Mouse (Mus musculus): ENCODE data around the gene Sdf2. TPM values are rescaled to one million over a fixed set of nuclear protein-coding genes. Genes with fewer than 3 reads are reported as not detected.

The Sdf2 gene
- polyA plus RNA-seq, 1 experiment from 2014 or later, result 101 TPM

GRCm38 (mm10) chr11:78289146-78289763 is 43.7 kb downstream of the Sdf2 start:
- WGBS, result 90% methylated on average over 7 of the region's 7 CpGs
- peaks cover 77% of the 10 kb centered on the region for H3K36me3 ChIP-seq (ENCODE audit: insufficient read depth, low read length)

GRCm38 (mm10) chr11:78290654-78291053 is 45.1 kb downstream of the Sdf2 start, which contains the start of gene BC030499:
Gene BC030499, plus strand, starts transcription at chr11:78290841.
- no peaks in the 10 kb centered on the region for H3K4me1 ChIP-seq (ENCODE audit: insufficient read depth, low read length)
- no peak for ATAC-seq (ENCODE audit: low FRiP score, low TSS enrichment)
- WGBS, result 93% methylated on average over 4 of the region's 4 CpGs
- no peak within 1 kb of the TSS for H3K9ac ChIP-seq (replicated peaks; ENCODE audit: low read length)
- H3K36me3 ChIP-seq (ENCODE audit: insufficient read depth, low read length), result peaks cover 63% of the 10 kb centered on the region
- H3K9me3 ChIP-seq (ENCODE audit: low read length), result no peaks in the 10 kb centered on the region
- no peak within 1 kb of the TSS for H3K4me3 ChIP-seq (ENCODE audit: low read length)
- no peak within 1 kb of the TSS for H3K4me2 ChIP-seq (replicated peaks; ENCODE audit: low read depth, low read length)
- H3K27ac ChIP-seq (ENCODE audit: low read length), result no peak within 1 kb of the TSS
- H3K27me3 ChIP-seq (ENCODE audit: insufficient read depth, low read length), result no peaks in the 10 kb centered on the region

More at GRCm38 (mm10) chr11:78289146-78289763, 43.7 kb downstream of the Sdf2 start:
- ATAC-seq (ENCODE audit: low FRiP score, low TSS enrichment), result no peak
- no peak overlapping the region for H3K4me2 ChIP-seq (replicated peaks; ENCODE audit: low read depth, low read length)
- H3K4me3 ChIP-seq (ENCODE audit: low read length), result no peak overlapping the region
- H3K9ac ChIP-seq (replicated peaks; ENCODE audit: low read length), result no peak overlapping the region
- no peaks in the 10 kb centered on the region for H3K9me3 ChIP-seq (ENCODE audit: low read length)
- no peak overlapping the region for H3K27ac ChIP-seq (ENCODE audit: low read length)
- H3K27me3 ChIP-seq (ENCODE audit: insufficient read depth, low read length), result no peaks in the 10 kb centered on the region
- no peaks in the 10 kb centered on the region for H3K4me1 ChIP-seq (ENCODE audit: insufficient read depth, low read length)

- H3K9ac ChIP-seq (replicated peaks; ENCODE audit: low read length), result no peak overlapping the region
- no peaks in the 10 kb centered on the region for H3K9me3 ChIP-seq (ENCODE audit: low read length)
- 90% methylated on average over 6 of the region's 6 CpGs for WGBS
- H3K4me1 ChIP-seq (ENCODE audit: insufficient read depth, low read length), result no peaks in the 10 kb centered on the region
- no peak overlapping the region for H3K27ac ChIP-seq (ENCODE audit: low read length)
- H3K4me2 ChIP-seq (replicated peaks; ENCODE audit: low read depth, low read length), result no peak overlapping the region
- H3K27me3 ChIP-seq (ENCODE audit: insufficient read depth, low read length), result no peaks in the 10 kb centered on the region
- H3K36me3 ChIP-seq (ENCODE audit: insufficient read depth, low read length), result peaks cover 33% of the 10 kb centered on the region
- no peak for ATAC-seq (ENCODE audit: low FRiP score, low TSS enrichment)
- no peak overlapping the region for H3K4me3 ChIP-seq (ENCODE audit: low read length)
Observed at GRCm38 (mm10) chr11:78294585-78294984, 49.0 kb downstream of the Sdf2 start.

GRCm38 (mm10) chr11:78300917-78301316 is 55.4 kb downstream of the Sdf2 start:
- Histone ChIP-seq H3K27ac (ENCODE audit: low read length) (peak overlapping the region; percentile 61; the same call in 1 of the 2 replicates), H3K4me2 (replicated peaks; ENCODE audit: low read depth, low read length) (peak overlapping the region; percentile 55), H3K4me1 (ENCODE audit: insufficient read depth, low read length) (0 out of 2 replicates have a peak, but pooled peaks cover 9% of the 10 kb centered on the region), H3K36me3 (ENCODE audit: insufficient read depth, low read length) (peaks cover 22% of the 10 kb centered on the region; the same call in 1 of the 2 replicates), H3K4me3 (ENCODE audit: low read length) (peak overlapping the region; percentile 76), H3K9me3 (ENCODE audit: low read length) (no peaks in the 10 kb centered on the region), H3K9ac (replicated peaks; ENCODE audit: low read length) (peak overlapping the region; percentile 69), H3K27me3 (ENCODE audit: insufficient read depth, low read length) (no peaks in the 10 kb centered on the region)
- no peak for ATAC-seq (ENCODE audit: low FRiP score, low TSS enrichment)
- WGBS, result 57% methylated on average over 7 of the region's 7 CpGs

GRCm38 (mm10) chr11:78301357-78302084 is 56.0 kb downstream of the Sdf2 start, which contains the start of gene Spag5:
Gene Spag5, plus strand, starts transcription at chr11:78301529.
- Histone ChIP-seq H3K27me3 (ENCODE audit: insufficient read depth, low read length) (no peaks in the 10 kb centered on the region), H3K9ac (replicated peaks; ENCODE audit: low read length) (peak within 1 kb of the TSS; percentile 77), H3K9me3 (ENCODE audit: low read length) (no peaks in the 10 kb centered on the region), H3K36me3 (ENCODE audit: insufficient read depth, low read length) (peaks cover 22% of the 10 kb centered on the region; the same call in 1 of the 2 replicates), H3K4me3 (ENCODE audit: low read length) (peak within 1 kb of the TSS; percentile 76), H3K27ac (ENCODE audit: low read length) (peak within 1 kb of the TSS; percentile 73), H3K4me2 (replicated peaks; ENCODE audit: low read depth, low read length) (peak within 1 kb of the TSS; percentile 55), H3K4me1 (ENCODE audit: insufficient read depth, low read length) (0 out of 2 replicates have a peak, but pooled peaks cover 13% of the 10 kb centered on the region)
- under 1% methylated on average over 49 of the region's 49 CpGs for WGBS
- ATAC-seq (ENCODE audit: low FRiP score, low TSS enrichment), result peak; percentile 99

Other genes starting within 250 kb of the Sdf2 start
- gene Dhrs13, start 213.5 kb upstream of the Sdf2 start, polyA plus RNA-seq (2015; fragmentation: Nextera tagmentation; extraction: Ambion mirVana), result 17.0 and 17.1 TPM in 2 replicates
- 57.4 and 61.1 TPM in 2 replicates for gene Flot2, start 207.8 kb upstream of the Sdf2 start, polyA plus RNA-seq (2015; fragmentation: Nextera tagmentation; extraction: Ambion mirVana)
- 41.0 and 41.6 TPM in 2 replicates for gene Eral1, start 165.4 kb upstream of the Sdf2 start, polyA plus RNA-seq (2015; fragmentation: Nextera tagmentation; extraction: Ambion mirVana)
- 14.8 and 19.3 TPM in 2 replicates for gene Fam222b, start 151.1 kb upstream of the Sdf2 start, polyA plus RNA-seq (2015; fragmentation: Nextera tagmentation; extraction: Ambion mirVana)
- 108 and 110 TPM in 2 replicates for gene Traf4, start 80.2 kb upstream of the Sdf2 start, polyA plus RNA-seq (2015; fragmentation: Nextera tagmentation; extraction: Ambion mirVana)
- 27.9 and 29.1 TPM in 2 replicates for gene Nek8, start 69.1 kb upstream of the Sdf2 start, polyA plus RNA-seq (2015; fragmentation: Nextera tagmentation; extraction: Ambion mirVana)
- 35.1 and 36.1 TPM in 2 replicates for gene Tlcd1, start 69.0 kb upstream of the Sdf2 start, polyA plus RNA-seq (2015; fragmentation: Nextera tagmentation; extraction: Ambion mirVana)
- 1,090 and 1,147 TPM in 2 replicates for gene Rpl23a, start 62.2 kb upstream of the Sdf2 start, polyA plus RNA-seq (2015; fragmentation: Nextera tagmentation; extraction: Ambion mirVana)
- 128 and 130 TPM in 2 replicates for gene Rab34, start 57.3 kb upstream of the Sdf2 start, polyA plus RNA-seq (2015; fragmentation: Nextera tagmentation; extraction: Ambion mirVana)
- 4.5 and 4.8 TPM in 2 replicates for gene Proca1, start 52.4 kb upstream of the Sdf2 start, polyA plus RNA-seq (2015; fragmentation: Nextera tagmentation; extraction: Ambion mirVana)
- 31.5 and 33.5 TPM in 2 replicates for gene Supt6, start 241 bp downstream of the Sdf2 start, polyA plus RNA-seq (2015; fragmentation: Nextera tagmentation; extraction: Ambion mirVana)
- 69.8 and 78.7 TPM in 2 replicates for gene 2610507B11Rik, start 16.0 kb downstream of the Sdf2 start, polyA plus RNA-seq (2015; fragmentation: Nextera tagmentation; extraction: Ambion mirVana)
- 0.30 and 0.33 TPM in 2 replicates for gene BC030499, start 45.1 kb downstream of the Sdf2 start, polyA plus RNA-seq (2015; fragmentation: Nextera tagmentation; extraction: Ambion mirVana)
- 41.7 and 48.6 TPM in 2 replicates for gene Spag5, start 55.8 kb downstream of the Sdf2 start, polyA plus RNA-seq (2015; fragmentation: Nextera tagmentation; extraction: Ambion mirVana)
- 8.3 and 10.2 TPM in 2 replicates for gene Aldoc, start 77.2 kb downstream of the Sdf2 start, polyA plus RNA-seq (2015; fragmentation: Nextera tagmentation; extraction: Ambion mirVana)
- 97.0 and 100 TPM in 2 replicates for gene Pigs, start 82.7 kb downstream of the Sdf2 start, polyA plus RNA-seq (2015; fragmentation: Nextera tagmentation; extraction: Ambion mirVana)
- 39.4 and 42.3 TPM in 2 replicates for gene Unc119, start 97.7 kb downstream of the Sdf2 start, polyA plus RNA-seq (2015; fragmentation: Nextera tagmentation; extraction: Ambion mirVana)
- 0.05 TPM in 1 of 2 replicates, not detected in the other for gene Foxn1, start 140.8 kb downstream of the Sdf2 start, polyA plus RNA-seq (2015; fragmentation: Nextera tagmentation; extraction: Ambion mirVana)
- gene Slc13a2, start 176.5 kb downstream of the Sdf2 start, polyA plus RNA-seq (2015; fragmentation: Nextera tagmentation; extraction: Ambion mirVana), result 2.2 and 2.4 TPM in 2 replicates
- gene Slc46a1, start 220.0 kb downstream of the Sdf2 start, polyA plus RNA-seq (2015; fragmentation: Nextera tagmentation; extraction: Ambion mirVana), result 24.7 and 24.9 TPM in 2 replicates